Mouse (Mus musculus): ENCODE data around the gene Mcrs1.

DNA sequence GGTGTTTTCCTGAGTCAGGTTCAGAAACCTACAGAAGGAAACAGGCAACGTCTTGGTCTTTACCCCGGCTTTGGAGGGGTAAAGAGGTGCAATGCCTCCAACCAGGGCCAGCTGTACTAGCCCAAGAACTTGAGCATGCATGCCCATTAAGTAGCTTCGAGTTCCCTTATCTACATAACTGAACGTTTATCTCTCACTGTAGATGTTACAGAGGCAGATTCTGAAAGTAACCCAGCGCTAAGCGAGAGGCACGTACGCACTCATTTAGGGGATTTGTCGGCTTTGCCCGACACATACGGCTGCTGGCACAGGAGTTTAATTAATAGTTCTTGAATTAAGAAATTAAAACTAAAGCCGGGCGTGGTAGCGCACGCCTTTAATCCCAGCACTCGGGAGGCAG, 42.5 kb upstream of the Mcrs1 start:
- TF ChIP-seq CTCF (conservative IDR thresholded peaks at IDR 0.05; ENCODE audit: low read length) (no peak), NANOG (IDR thresholded peaks at IDR 0.05; ENCODE audit: borderline replicate concordance, low read length) (no peak), POU5F1 (IDR thresholded peaks at IDR 0.05; ENCODE audit: borderline replicate concordance, low read length) (no peak)

Measured in E14TG2a.4 (cell line).